Mouse (Mus musculus) intestine, embryonic 15.5 days (tissue): Measurements from ENCODE around the gene Fscn2. TPM values are rescaled to one million over a fixed set of nuclear protein-coding genes. Genes with fewer than 3 reads are reported as not detected.

Experiments used
- ATAC-seq: fragments of 200-750 bp; cut with Nextera tagmentation; 2 replicates; pipeline ENCODE4 v1.8.0; 2017; ENCODE audit warnings: moderate TSS enrichment, moderate library complexity
- H3K27ac ChIP-seq: fragments of 300-500 bp; sonication (generic); 2 replicates; pipeline ENCODE4 v1.5.1; 2015; ENCODE audit warnings: mild to moderate bottlenecking, inconsistent platforms
- H3K27me3 ChIP-seq: fragments of 300-500 bp; sonication (generic); replicated peaks from 2 replicates; pipeline ENCODE4 v1.6.1; 2015; ENCODE audit warnings: inconsistent platforms
- H3K36me3 ChIP-seq: fragments of 300-500 bp; sonication (generic); 2 replicates; pipeline ENCODE4 v1.6.1; 2015; ENCODE audit warnings: inconsistent platforms
- H3K4me1 ChIP-seq: fragments of 300-500 bp; sonication (generic); replicated peaks from 2 replicates; pipeline ENCODE4 v1.6.1; 2015; ENCODE audit warnings: inconsistent platforms
- H3K4me2 ChIP-seq: fragments of 300-500 bp; sonication (generic); replicated peaks from 2 replicates; pipeline ENCODE4 v1.6.1; 2015; ENCODE audit warnings: mild to moderate bottlenecking, inconsistent platforms
- H3K4me3 ChIP-seq: fragments of 300-500 bp; sonication (generic); replicated peaks from 2 replicates; pipeline ENCODE4 v1.5.1; 2015; ENCODE audit warnings: inconsistent platforms
- H3K9ac ChIP-seq: fragments of 300-500 bp; sonication (generic); 2 replicates; pipeline ENCODE4 v1.6.1; 2015; ENCODE audit warnings: inconsistent platforms
- H3K9me3 ChIP-seq: fragments of 300-500 bp; sonication (generic); 2 replicates; pipeline ENCODE4 v1.6.1; 2016; ENCODE audit warnings: inconsistent platforms
- WGBS: fragments of 180-500 bp; shearing (Covaris S2); methylation state at CpG from one replicate; pipeline ENCODE4 v1.1.7; 2015; 5-methylcytosine and 5-hydroxymethylcytosine counted together
- polyA plus RNA-seq: library from polyadenylated mRNA; unstranded; fragments of >200 nt; fragmentation: Nextera tagmentation; extraction: Ambion mirVana; gene quantifications from 2 replicates; pipeline ENCODE4 v1.2.1, GENCODE M21; 2015

Fscn2 gene
- polyA plus RNA-seq, 1 experiment from 2014 or later, result 0.18 TPM

DNA sequence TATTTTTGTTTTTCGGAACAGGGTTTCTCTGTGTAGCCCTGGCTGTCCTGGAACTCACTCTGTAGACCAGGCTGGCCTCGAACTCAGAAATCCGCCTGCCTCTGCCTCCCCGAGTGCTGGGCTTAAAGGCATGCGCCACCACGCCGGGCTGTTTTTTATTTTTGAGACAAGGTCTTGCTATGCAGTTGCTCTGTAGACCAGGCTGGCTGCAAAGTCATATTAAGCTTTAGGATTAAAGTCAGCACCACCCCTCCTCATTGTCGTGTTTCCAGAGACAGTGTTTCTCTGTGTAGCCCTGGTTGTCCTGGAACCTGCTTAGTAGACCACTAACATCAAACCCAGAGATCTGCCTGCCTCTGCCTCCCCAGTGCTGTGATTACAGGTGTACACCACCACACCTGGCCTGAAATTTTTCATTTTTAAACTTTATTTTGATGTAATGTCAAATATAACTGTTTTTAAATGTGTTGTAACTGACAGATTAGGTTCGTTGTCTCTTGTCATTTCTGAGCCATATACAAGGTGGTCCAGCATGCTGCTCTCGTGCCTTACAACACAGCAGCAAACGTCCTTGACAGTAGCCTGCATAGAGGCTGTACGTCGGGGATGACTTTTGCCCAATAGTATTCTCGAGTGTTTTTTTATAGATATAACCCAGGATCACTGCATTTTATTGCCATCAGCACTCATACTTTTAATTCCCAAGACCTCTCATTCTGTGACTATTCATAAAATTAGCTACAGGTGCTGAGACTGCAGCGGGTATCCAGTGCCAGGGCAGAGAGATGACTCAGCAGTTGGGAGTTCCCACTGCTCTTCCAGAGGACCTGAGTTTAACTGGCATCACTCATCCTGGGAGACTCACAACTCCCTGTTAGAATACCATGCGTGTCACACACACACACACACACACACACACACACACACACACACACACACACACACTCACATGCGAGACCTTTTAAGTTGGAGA lies 6.7 kb upstream of the Fscn2 start:
- no peaks in the 10 kb centered on the region for H3K9me3 ChIP-seq
- no peak for ATAC-seq
- H3K27me3 ChIP-seq, result no peaks in the 10 kb centered on the region
- H3K27ac ChIP-seq, result peak overlapping the region; percentile 39; the same call in 1 of the 2 replicates
- no peak overlapping the region for H3K4me3 ChIP-seq
- H3K4me1 ChIP-seq, result peaks cover 71% of the 10 kb centered on the region
- 85% methylated on average over 17 of the region's 17 CpGs for WGBS
- no peak overlapping the region for H3K9ac ChIP-seq
- no peak overlapping the region for H3K4me2 ChIP-seq
- no peaks in the 10 kb centered on the region for H3K36me3 ChIP-seq

DNA sequence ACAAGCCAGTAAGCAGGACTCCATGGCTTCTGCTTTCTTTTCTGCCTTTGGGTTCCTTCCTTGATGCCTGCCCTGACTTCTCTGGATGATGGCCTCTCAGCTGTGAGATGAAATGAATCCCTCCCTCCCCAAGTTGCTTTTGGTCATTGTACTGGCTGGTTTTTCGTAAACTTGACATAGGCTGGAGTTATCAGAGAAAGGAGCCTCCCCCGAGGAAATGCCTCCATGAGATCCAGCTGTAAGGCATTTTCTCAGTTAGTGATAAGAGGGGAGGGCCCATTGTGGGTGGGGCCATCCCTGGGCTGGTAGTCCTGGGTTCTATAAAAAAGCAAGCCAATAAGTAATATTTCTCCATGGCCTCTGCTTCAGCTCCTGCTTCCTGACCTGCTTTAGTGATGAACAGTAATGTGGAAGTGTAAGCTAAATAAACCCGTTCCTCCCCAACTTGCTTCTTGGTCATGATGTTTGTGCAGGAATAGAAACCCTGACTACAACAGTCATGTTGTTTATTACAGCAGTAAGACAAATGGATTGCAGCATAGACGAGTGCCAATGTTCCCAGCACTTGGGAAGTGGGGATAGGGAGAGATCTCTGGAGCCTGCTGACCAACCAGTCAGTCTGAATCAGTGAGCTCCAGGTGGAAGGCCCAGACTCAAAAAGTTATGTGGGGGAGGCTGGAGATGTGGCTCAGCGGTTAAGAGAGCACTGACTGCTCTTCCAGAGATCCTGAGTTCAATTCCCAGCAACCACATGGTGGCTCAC lies 5.9 kb upstream of the Fscn2 start:
- no peaks in the 10 kb centered on the region for H3K36me3 ChIP-seq
- peak overlapping the region; percentile 39; the same call in 1 of the 2 replicates for H3K27ac ChIP-seq
- H3K4me3 ChIP-seq, result no peak overlapping the region
- peaks cover 77% of the 10 kb centered on the region for H3K4me1 ChIP-seq
- ATAC-seq, result no peak
- H3K9me3 ChIP-seq, result no peaks in the 10 kb centered on the region
- no peak overlapping the region for H3K4me2 ChIP-seq
- WGBS, result 36% methylated on average over 5 of the region's 5 CpGs
- H3K9ac ChIP-seq, result no peak overlapping the region
- H3K27me3 ChIP-seq, result no peaks in the 10 kb centered on the region

DNA sequence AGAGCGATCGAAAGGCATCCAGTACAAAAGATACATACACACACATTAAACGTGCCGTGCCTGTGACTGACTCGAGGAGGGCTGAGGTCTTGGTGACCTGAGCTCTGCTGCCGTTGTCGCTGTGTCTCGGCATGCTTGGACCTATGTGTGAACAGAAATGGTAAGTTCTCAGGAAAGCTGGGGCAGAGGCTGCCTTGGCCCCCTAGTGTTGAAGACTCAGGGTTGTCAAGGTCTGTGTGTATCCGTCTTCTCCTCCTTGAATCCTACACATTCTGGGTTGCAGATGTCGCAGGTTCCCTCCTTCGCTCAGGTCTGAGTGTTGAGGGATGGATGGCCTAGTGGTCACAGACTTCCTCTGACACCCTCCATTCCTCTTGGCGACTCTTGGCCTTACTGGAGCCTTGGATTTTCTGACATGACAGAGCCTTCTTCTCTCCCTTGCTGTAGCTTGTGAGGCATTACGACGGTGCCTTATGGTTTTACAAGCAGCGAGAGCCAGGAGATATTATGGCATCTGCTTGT lies 5.0 kb upstream of the Fscn2 start:
- H3K4me1 ChIP-seq, result peaks cover 68% of the 10 kb centered on the region
- H3K4me3 ChIP-seq, result no peak overlapping the region
- no peak overlapping the region for H3K9ac ChIP-seq
- H3K9me3 ChIP-seq, result no peaks in the 10 kb centered on the region
- ATAC-seq, result no peak
- no peak overlapping the region for H3K4me2 ChIP-seq
- WGBS, result 83% methylated on average over 15 of the region's 15 CpGs
- no peaks in the 10 kb centered on the region for H3K27me3 ChIP-seq
- 0 out of 2 replicates have a peak overlapping the region, but pooled peaks have one; percentile 1 for H3K27ac ChIP-seq
- H3K36me3 ChIP-seq, result no peaks in the 10 kb centered on the region

DNA sequence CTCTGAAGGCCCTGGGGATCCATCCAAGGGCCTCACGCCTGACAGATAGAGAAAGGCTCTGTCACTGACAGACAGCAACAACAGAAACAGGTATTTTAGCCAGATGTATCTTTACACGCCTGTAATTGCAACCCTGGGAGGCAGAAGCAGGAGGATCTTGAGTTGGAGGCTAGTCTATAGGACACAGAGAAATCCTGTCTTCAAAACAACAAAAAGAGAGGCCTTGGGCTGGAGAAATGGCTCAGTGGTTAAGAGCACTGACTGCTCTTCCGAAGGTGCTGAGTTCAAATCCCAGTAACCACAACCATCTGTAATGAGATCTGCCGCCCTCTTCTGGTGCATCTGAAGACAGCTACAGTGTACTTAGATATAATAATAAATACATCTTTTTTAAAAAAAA lies 4.4 kb upstream of the Fscn2 start:
- Histone ChIP-seq H3K9me3 (no peaks in the 10 kb centered on the region), H3K4me3 (no peak overlapping the region), H3K4me2 (no peak overlapping the region), H3K4me1 (peaks cover 63% of the 10 kb centered on the region), H3K27ac (peak overlapping the region; percentile 79; the same call in 1 of the 2 replicates), H3K9ac (no peak overlapping the region), H3K27me3 (no peaks in the 10 kb centered on the region), H3K36me3 (no peaks in the 10 kb centered on the region)
- WGBS, result 96% methylated on average over 4 of the region's 4 CpGs
- ATAC-seq, result no peak

DNA sequence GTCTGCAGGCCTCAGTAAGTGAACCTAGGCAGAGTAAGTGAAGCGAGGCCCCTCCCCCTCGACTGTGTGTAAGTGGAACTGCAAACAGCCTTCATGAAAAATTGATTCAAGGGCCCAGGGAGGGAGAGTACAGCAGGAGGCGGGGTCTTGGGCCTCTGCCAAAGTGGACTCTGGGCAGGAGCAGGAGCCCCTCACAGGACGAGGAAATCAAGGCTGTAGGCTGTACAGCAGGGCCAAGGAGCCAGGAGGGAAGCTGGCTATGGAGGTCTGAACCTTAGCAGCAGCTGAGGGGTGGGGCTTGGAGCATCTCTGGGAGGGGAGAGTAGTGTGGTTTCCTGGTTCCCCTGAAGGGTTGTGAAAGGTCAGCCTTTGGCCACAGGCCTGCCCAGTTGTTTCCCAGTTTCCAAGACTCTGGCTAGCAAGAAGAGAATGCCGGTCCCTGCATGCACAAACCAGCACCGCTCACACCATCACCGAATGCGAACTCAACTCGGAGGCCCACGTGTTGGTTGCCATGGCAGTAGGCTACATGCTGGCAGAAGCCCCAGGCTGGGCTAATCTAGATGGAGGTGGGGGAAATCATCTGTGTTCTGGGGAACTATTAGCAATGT lies 3.4 kb upstream of the Fscn2 start:
- H3K27ac ChIP-seq, result peak overlapping the region; percentile 79
- H3K27me3 ChIP-seq, result no peaks in the 10 kb centered on the region
- H3K4me3 ChIP-seq, result no peak overlapping the region
- peak; percentile 70 for ATAC-seq
- WGBS, result 9% methylated on average over 10 of the region's 10 CpGs
- H3K36me3 ChIP-seq, result no peaks in the 10 kb centered on the region
- H3K9ac ChIP-seq, result peak overlapping the region; percentile 28; the same call in 1 of the 2 replicates
- peaks cover 55% of the 10 kb centered on the region for H3K4me1 ChIP-seq
- H3K4me2 ChIP-seq, result peak overlapping the region; percentile 33
- H3K9me3 ChIP-seq, result no peaks in the 10 kb centered on the region

DNA sequence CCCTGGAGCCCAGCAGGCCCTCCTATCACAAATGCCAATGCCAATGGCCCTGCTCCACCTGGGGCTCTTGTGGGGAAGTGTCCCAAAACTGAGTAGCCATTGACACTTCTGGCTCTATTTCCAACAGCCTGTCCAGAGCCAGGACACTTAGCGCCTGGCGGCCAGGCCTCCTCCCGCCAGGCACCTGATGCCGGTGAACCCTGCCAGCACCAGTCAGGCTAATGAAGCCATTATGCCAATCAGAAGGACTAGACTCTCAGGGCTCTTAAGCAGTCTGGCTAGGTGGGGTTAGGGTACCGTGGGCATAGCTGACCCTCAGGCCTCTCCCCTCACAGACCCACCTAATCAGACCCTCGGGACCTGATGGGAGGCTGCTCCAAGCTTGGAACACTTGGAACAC lies 1.9 kb upstream of the Fscn2 start:
- no peaks in the 10 kb centered on the region for H3K9me3 ChIP-seq
- H3K4me2 ChIP-seq, result no peak overlapping the region
- no peaks in the 10 kb centered on the region for H3K36me3 ChIP-seq
- no peak overlapping the region for H3K4me3 ChIP-seq
- no peaks in the 10 kb centered on the region for H3K27me3 ChIP-seq
- H3K9ac ChIP-seq, result no peak overlapping the region
- ATAC-seq, result no peak
- no peak overlapping the region for H3K27ac ChIP-seq
- WGBS, result 78% methylated on average over 6 of the region's 6 CpGs
- H3K4me1 ChIP-seq, result peaks cover 44% of the 10 kb centered on the region

DNA sequence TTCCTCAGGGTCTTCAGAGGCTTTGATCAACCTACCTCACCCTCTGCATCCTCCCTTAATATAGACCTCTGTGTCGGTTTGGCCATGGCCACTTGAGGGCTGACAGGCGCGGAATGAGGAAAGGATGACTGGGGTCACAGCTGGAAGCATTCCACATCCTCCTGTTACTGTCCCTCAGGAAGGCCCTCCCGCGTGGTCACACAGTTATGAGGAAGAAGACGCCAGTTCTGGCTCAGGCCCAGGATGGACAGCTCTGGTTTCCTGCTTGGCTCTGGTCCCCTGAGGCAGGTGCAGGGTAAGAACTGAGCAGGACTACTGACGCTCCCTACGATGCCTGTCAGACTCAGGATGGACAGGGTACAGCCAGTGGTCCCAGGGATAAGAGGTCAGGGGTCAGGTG lies 1.3 kb upstream of the Fscn2 start:
- H3K9ac ChIP-seq, result no peak overlapping the region
- no peak overlapping the region for H3K4me2 ChIP-seq
- H3K27ac ChIP-seq, result no peak overlapping the region
- H3K27me3 ChIP-seq, result no peaks in the 10 kb centered on the region
- H3K4me3 ChIP-seq, result no peak overlapping the region
- H3K36me3 ChIP-seq, result no peaks in the 10 kb centered on the region
- no peaks in the 10 kb centered on the region for H3K9me3 ChIP-seq
- ATAC-seq, result no peak
- peaks cover 39% of the 10 kb centered on the region for H3K4me1 ChIP-seq
- whole genome bisulfite sequencing, result 46% methylated on average over 8 of the region's 8 CpGs

DNA sequence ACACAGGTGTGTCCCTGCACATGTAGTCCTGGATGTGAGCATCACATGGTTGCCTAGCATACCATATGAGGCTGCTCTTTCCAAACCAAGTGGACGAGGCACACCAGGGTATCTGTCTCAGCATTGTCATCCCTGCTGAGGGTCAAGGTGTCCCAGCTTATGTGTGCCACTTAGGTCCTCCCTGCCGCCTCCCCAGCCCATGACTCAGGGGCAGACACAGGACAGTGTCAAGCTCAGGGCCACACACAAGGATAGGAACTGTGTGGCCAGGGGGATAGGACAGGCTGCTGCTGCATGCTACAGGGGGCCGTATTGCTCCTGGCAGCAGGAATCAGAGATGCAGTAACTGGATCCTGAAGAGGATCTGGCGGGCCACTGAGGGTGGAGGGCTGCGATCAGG lies 579 bp upstream of the Fscn2 start:
- WGBS, result 78% methylated on average over 5 of the region's 5 CpGs
- Histone ChIP-seq H3K9ac (no peak overlapping the region), H3K4me2 (no peak overlapping the region)

DNA sequence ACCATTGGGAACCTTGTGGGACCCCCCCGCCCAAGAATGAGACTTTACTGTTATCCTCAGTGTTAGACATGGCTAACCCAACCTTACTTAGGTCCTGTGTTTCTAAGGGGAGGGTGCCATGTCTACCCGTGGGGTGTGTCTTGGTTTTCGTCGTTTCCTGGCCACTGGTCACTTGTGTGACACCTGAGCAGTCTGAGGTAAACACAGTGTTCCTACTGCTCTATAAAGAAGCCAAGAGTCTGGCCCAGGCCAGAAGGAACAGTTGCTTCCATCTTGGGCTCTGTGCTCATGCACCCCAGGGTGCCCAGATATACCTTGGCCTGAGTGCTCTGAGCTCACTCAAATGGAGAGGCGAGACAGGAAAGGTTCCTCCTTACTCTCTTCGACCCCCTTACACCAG lies 1.6 kb downstream of the Fscn2 start:
- Histone ChIP-seq H3K4me3 (no peak overlapping the region), H3K27ac (no peak overlapping the region), H3K9me3 (no peaks in the 10 kb centered on the region), H3K36me3 (no peaks in the 10 kb centered on the region), H3K27me3 (no peaks in the 10 kb centered on the region), H3K4me1 (peaks cover 22% of the 10 kb centered on the region), H3K9ac (no peak overlapping the region), H3K4me2 (no peak overlapping the region)
- ATAC-seq, result no peak
- WGBS, result 91% methylated on average over 6 of the region's 6 CpGs

More for the DNA sequence above, 579 bp upstream of the Fscn2 start:
- no peaks in the 10 kb centered on the region for H3K9me3 ChIP-seq
- peaks cover 32% of the 10 kb centered on the region for H3K4me1 ChIP-seq
- H3K27me3 ChIP-seq, result no peaks in the 10 kb centered on the region
- H3K36me3 ChIP-seq, result no peaks in the 10 kb centered on the region
- no peak for ATAC-seq
- H3K4me3 ChIP-seq, result no peak overlapping the region
- no peak overlapping the region for H3K27ac ChIP-seq

DNA sequence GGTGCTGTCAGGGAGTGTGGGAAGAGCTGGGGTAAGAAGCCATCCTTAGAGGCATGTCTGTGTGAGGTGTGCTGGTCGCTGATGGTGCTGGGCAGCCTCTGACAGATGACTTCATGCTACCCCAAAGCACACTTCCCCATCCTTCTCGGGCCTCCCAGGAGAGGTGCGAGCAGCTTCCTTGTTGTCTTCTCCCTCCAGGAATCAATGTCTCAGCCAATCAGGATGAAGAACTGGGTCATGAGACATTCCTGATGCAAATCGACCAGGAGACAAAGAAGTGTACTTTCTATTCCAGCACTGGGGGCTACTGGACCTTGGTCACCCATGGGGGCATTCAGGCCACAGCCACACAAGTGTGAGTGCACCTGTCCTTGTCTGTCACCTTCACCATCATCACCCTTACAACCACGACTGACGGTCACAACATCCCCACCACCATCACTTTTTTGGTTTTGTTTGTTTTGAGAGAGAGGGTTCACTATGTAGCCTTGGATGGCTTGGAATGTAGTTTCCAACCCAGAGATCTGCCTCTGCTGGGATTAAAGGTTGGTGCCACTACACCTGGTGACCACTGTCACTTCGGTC lies 5.2 kb downstream of the Fscn2 start:
- Histone ChIP-seq H3K36me3 (peaks cover 8% of the 10 kb centered on the region; the same call in 1 of the 2 replicates), H3K4me1 (0 out of 2 replicates have a peak, but pooled peaks cover 5% of the 10 kb centered on the region), H3K4me2 (no peak overlapping the region), H3K4me3 (no peak overlapping the region), H3K9ac (no peak overlapping the region), H3K27me3 (no peaks in the 10 kb centered on the region), H3K9me3 (no peaks in the 10 kb centered on the region), H3K27ac (no peak overlapping the region)
- no peak for ATAC-seq
- WGBS, result 38% methylated on average over 7 of the region's 7 CpGs

DNA sequence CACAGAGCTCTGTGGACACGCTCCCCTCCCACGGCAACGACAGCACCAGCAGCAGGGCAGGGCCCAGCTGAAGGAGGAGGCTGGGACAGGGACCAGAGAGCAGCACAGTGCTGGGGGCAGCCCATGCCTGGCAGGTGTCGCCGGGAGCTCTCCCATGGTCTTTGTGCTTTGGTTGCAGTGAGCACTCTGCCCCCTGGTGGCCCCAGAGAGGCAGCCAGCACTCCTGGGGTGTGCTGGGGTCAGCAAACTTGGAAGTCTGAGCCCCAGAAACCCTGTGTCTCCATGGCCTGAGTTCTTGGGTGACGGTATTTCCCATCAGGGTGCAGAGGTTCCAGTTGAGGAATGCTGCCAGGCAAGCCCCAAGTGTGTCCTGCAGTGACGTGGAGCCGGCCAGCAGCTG lies 8.3 kb downstream of the Fscn2 start:
- no peak overlapping the region for H3K4me2 ChIP-seq
- 0 out of 2 replicates have a peak, but pooled peaks cover 5% of the 10 kb centered on the region for H3K4me1 ChIP-seq
- 33% methylated on average over 8 of the region's 8 CpGs for WGBS
- H3K4me3 ChIP-seq, result no peak overlapping the region
- H3K36me3 ChIP-seq, result peaks cover 19% of the 10 kb centered on the region
- ATAC-seq, result peak; percentile 80
- no peak overlapping the region for H3K9ac ChIP-seq
- H3K27me3 ChIP-seq, result no peaks in the 10 kb centered on the region
- H3K27ac ChIP-seq, result no peak overlapping the region
- no peaks in the 10 kb centered on the region for H3K9me3 ChIP-seq
